Mouse (Mus musculus) midbrain, postnatal 0 days (tissue): ENCODE data around the gene Tmem262. TPM values are rescaled to one million over a fixed set of nuclear protein-coding genes. Genes with fewer than 3 reads are reported as not detected.
"Not testable (repeated sequence)": the region's sequence is repeated elsewhere in the genome, so short reads cannot be mapped to it uniquely, and the experiment has no call there.

Source experiments
- ATAC-seq: fragments of 200-750 bp; cut with Nextera tagmentation; 2 replicates; pipeline ENCODE4 v1.8.0; 2017; ENCODE audit warnings: moderate number of reproducible peaks, mild to moderate bottlenecking, moderate TSS enrichment, moderate library complexity; ENCODE audit not compliant: low FRiP score
- DNase-seq: peaks from one replicate; pipeline ENCODE4 v3.0.0-alpha.2; 2015; ENCODE audit warnings: low spot score
- H3K27ac ChIP-seq: fragments of 300-500 bp; sonication (generic); 2 replicates; pipeline ENCODE4 v1.5.1; 2014; ENCODE audit warnings: low read depth, mild to moderate bottlenecking, low read length, mixed read lengths
- H3K27me3 ChIP-seq: fragments of 300-500 bp; sonication (generic); 2 replicates; pipeline ENCODE4 v1.6.1; 2014; ENCODE audit warnings: low read length, control low read depth, mixed read lengths; ENCODE audit not compliant: insufficient read depth
- H3K36me3 ChIP-seq: fragments of 300-500 bp; sonication (generic); 2 replicates; pipeline ENCODE4 v1.6.1; 2014; ENCODE audit warnings: low read length, control low read depth, mixed read lengths; ENCODE audit not compliant: insufficient read depth
- H3K4me1 ChIP-seq: fragments of 300-500 bp; sonication (generic); 2 replicates; pipeline ENCODE4 v1.6.1; 2014; ENCODE audit warnings: mild to moderate bottlenecking, control low read depth, antibody characterized with exemption, low read length, mixed read lengths; ENCODE audit not compliant: insufficient read depth
- H3K4me2 ChIP-seq: fragments of 300-500 bp; sonication (generic); 2 replicates; pipeline ENCODE4 v1.6.1; 2014; ENCODE audit warnings: low read depth, mild to moderate bottlenecking, low read length, mixed read lengths; ENCODE audit not compliant: poor library complexity, severe bottlenecking
- H3K4me3 ChIP-seq: fragments of 300-500 bp; sonication (generic); 2 replicates; pipeline ENCODE4 v1.5.1; 2014; ENCODE audit warnings: low read depth, mild to moderate bottlenecking, low read length, moderate library complexity
- H3K9ac ChIP-seq: fragments of 300-500 bp; sonication (generic); replicated peaks from 2 replicates; pipeline ENCODE4 v1.6.1; 2014; ENCODE audit warnings: mild to moderate bottlenecking, low read length, moderate library complexity, mixed read lengths; ENCODE audit not compliant: poor library complexity, severe bottlenecking
- H3K9me3 ChIP-seq: fragments of 300-500 bp; sonication (generic); 2 replicates; pipeline ENCODE4 v1.6.1; 2016; ENCODE audit warnings: low read length, control low read depth
- CTCF ChIP-seq: IDR thresholded peaks from 2 replicates; pipeline ENCODE4 v1.5.1; 2016; ENCODE audit warnings: antibody characterized with exemption, mild to moderate bottlenecking
- WGBS: fragments of 180-500 bp; shearing (Covaris S2); extraction: QIAGEN DNeasy Blood & Tissue Kit; methylation state at CpG from one replicate; pipeline ENCODE4 v1.1.7; 2014; 5-methylcytosine and 5-hydroxymethylcytosine counted together
- polyA plus RNA-seq: library from polyadenylated mRNA; unstranded; fragments of >200 nt; fragmentation: Nextera tagmentation; extraction: Ambion mirVana; gene quantifications from 2 replicates; pipeline ENCODE4 v1.2.1, GENCODE M21; 2015
- total RNA-seq: library from RNA; depleted of rRNA; stranded (reverse); fragments of >200 nt; gene quantifications from 2 replicates; pipeline ENCODE4 v1.2.3, GENCODE M21; 2014

Tmem262 gene
- total and polyA plus RNA-seq, 2 experiments from 2014 or later, result not detected

DNA sequence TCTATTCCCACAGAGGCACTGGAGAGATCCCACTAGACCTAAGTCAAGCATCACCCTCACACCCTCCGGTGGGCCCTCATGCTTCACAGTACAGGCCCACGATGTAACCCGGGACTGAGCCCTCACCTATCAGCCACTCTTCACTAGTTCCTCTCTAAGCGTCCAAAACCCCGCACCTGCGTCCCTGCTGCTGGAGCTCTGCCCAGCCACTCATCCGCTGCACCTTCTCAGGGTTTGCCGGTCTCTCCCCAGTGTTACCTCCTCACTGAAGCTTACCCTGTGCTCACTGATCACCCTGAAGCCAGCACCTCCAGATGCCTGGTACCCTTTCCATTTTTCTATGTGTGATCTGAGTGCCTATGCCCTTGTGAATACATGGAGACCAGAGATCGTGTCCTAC lies 37.5 kb upstream of the Tmem262 start:
- no peaks in the 10 kb centered on the region for H3K27me3 ChIP-seq
- 75% methylated on average over 9 of the region's 9 CpGs for WGBS
- TF ChIP-seq CTCF, result no peak
- H3K4me2 ChIP-seq, result no peak overlapping the region
- H3K4me3 ChIP-seq, result no peak overlapping the region
- H3K4me1 ChIP-seq, result peaks cover 6% of the 10 kb centered on the region
- no peak overlapping the region for H3K27ac ChIP-seq
- DNase-seq (no peak), ATAC-seq (no peak)
- H3K9ac ChIP-seq, result no peak overlapping the region
- H3K36me3 ChIP-seq, result no peaks in the 10 kb centered on the region
- H3K9me3 ChIP-seq, result no peaks in the 10 kb centered on the region

DNA sequence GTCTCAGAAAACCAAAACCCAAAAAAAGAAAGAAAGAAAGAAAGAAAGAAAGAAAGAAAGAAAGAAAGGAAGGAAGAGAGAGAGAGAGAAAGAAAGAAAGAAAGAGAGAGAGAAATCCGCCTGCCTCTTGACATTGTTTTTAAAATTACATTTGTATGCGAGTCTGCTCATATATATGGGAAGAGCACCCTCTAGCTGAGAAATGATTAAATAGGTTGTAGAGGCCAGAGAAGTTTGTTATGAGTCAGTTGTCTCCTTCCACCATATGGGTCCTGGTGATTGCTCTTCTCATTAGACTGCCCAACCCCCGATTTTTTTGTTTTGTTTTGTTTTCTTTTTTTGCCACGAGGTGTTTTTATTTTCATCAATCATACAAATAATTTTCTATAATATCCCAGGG lies 35.7 kb upstream of the Tmem262 start:
- H3K9me3 ChIP-seq, H3K4me3 ChIP-seq, ATAC-seq, H3K27me3 ChIP-seq, H3K4me2 ChIP-seq, H3K9ac ChIP-seq, H3K27ac ChIP-seq: not testable (repeated sequence)
- WGBS, result 58% methylated on average over 4 of the region's 4 CpGs
- Histone ChIP-seq H3K36me3 (peaks cover 10% of the 10 kb centered on the region), H3K4me1 (peaks cover 10% of the 10 kb centered on the region)
- peak; percentile 67 for DNase-seq
- TF ChIP-seq CTCF, result peak; percentile 74

DNA sequence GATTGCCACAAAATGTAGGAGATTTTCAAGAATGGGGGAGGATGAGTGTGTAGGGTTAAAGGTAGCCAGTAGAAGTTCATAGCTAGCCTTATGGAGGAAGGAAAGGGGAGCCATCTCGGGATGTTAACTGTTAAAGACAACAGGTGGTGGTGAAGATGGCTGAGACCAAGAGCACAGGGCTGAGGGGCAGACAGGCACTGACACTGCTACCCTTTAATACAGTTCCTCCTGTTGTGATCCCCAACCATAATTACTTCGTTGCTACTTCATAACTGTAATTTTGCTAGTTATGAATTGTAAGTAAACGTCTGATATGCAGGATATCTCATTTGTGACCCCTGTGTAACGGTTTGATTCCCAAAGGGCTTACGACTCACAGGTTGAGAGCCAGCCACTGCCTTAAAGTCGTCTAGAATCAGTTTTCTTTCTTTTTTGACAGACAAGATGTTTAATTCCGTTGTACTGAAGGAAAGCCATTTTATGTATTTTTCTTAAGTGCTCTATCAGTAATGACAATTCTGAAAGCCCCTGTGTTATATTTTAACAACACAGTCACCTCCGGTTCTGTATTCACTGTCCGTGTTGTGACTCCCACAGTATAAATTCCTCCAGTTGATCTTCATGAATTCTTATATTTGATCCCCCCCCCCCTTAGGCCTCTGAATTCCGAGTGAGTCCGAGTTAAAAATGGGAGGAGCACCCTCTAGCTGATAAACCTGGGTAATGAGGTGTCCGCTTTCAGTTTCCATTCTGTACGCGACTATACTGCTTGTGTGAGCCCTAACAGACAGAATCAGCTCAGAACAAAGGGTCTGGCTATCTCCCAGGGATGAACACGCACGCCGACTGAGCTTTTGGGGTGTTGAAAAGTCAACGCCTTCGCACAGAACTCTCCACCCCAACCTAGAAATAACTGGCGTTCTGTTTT lies 34.2 kb upstream of the Tmem262 start:
- H3K9ac ChIP-seq, result peak overlapping the region; percentile 80
- no peaks in the 10 kb centered on the region for H3K27me3 ChIP-seq
- peak overlapping the region; percentile 65 for H3K4me3 ChIP-seq
- H3K4me2 ChIP-seq, result peak overlapping the region; percentile 97
- H3K27ac ChIP-seq, result peak overlapping the region; percentile 97
- no peaks in the 10 kb centered on the region for H3K9me3 ChIP-seq
- DNase-seq (peak; percentile 65), ATAC-seq (peak; percentile 17)
- H3K4me1 ChIP-seq, result peaks cover 10% of the 10 kb centered on the region
- 16% methylated on average over 20 of the region's 20 CpGs for WGBS
- H3K36me3 ChIP-seq, result peaks cover 26% of the 10 kb centered on the region
- TF ChIP-seq CTCF, result peak; percentile 55

DNA sequence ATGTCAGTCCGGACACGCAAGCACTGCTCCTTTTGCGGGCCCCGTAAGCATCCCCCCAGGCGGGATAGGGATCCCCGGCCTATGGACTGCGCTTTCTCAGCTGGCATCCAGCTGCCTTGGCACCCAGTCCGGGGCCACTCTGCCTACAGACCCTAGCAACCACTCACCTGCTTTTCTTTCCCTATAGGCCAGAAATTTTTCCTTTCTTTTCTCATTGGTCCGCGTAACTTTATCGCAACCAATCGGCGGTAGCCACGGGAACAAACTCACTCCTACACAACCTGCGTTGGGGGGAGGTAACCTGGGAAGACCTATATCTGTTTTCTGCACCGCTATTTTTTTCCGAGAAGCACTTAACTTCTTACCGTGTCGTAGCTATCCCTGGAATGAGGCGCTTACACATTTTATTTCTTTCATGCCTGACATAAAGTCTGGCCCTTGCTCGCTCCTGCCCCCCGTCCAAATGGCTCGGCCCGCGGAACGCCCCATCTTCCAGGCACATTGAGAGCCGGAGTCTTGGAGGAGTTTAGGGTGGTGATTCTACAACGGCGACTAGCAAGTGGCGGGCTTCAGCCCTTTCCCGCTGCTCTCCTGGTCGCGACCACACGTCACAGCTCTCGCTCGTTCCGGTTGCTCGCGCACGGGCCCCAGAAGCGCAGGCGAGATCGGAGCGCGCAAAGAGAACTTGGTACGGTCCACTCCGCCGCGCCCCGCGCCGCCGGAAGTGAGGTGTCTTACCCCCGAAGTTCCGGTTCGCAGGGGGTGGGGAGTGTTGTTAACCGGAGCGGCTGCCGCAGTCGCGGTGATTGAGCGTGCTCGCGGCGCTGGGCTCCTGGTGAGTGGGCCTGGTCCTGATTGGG lies 33.3 kb upstream of the Tmem262 start, which contains the start of gene Syvn1:
Gene Syvn1, plus strand, starts transcription at position 283 of the 860 bp plus-strand sequence.
- Histone ChIP-seq H3K27me3 (no peaks in the 10 kb centered on the region), H3K9ac (peak within 1 kb of the TSS; percentile 80), H3K4me3 (peak within 1 kb of the TSS; percentile 65), H3K9me3 (no peaks in the 10 kb centered on the region), H3K4me2 (peak within 1 kb of the TSS; percentile 97), H3K27ac (peak within 1 kb of the TSS; percentile 97), H3K4me1 (peaks cover 10% of the 10 kb centered on the region), H3K36me3 (peaks cover 35% of the 10 kb centered on the region)
- no peak for TF ChIP-seq CTCF
- DNase-seq (peak; percentile 97), ATAC-seq (peak; percentile 89)
- under 1% methylated on average over 65 of the region's 65 CpGs for WGBS

DNA sequence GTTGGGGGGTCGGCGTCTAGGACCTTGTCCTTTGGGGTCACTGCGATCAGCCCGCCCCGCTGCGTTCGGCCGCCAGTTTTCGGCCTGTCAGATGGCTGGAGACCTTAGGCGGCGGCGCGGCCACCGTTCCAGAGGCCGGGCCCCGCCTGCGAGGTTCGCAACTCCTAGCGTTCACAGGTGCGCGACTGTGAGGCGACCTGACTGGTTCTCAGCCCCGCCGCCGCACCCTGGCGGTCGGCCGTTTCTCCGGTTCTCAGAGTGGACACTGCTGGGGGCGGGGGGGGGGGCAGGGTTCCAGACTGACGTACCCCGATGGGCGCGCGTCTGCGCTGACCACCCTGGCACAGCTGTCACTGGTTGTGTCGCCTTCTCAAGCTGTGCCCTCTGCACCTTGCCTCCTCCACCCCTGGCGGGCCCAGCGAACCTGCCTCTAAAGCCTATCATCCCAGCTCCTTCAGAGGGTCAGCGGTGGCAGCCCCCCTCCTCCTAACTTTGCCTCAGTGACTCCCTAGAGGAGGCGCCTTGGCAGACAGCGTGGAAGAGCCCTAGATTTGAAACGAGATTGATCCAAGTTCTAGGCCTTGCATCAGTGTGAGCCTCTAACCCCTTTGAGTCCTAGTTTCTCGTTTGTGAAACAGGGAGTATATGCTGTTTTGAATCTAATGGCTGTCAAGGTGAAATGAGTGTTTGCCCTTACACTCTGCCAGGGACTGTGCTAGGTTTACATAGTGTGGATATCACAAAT lies 32.5 kb upstream of the Tmem262 start:
- Histone ChIP-seq H3K36me3 (peaks cover 43% of the 10 kb centered on the region), H3K4me1 (peaks cover 10% of the 10 kb centered on the region), H3K27me3 (no peaks in the 10 kb centered on the region), H3K9ac (peak overlapping the region; percentile 80), H3K4me2 (peak overlapping the region; percentile 97), H3K4me3 (peak overlapping the region; percentile 65), H3K9me3 (no peaks in the 10 kb centered on the region), H3K27ac (peak overlapping the region; percentile 97)
- no peak for DNase-seq
- 2% methylated on average over 42 of the region's 44 CpGs for WGBS
- TF ChIP-seq CTCF, result 0 out of 2 replicates have a peak, but pooled peaks have one; percentile 7
- ATAC-seq, result peak; percentile 12; the same call in 1 of the 2 replicates
